Mouse (Mus musculus): Measurements from ENCODE around the gene Tssk2. TPM values are rescaled to one million over a fixed set of nuclear protein-coding genes. Genes with fewer than 3 reads are reported as not detected.

The Tssk2 gene
- total RNA-seq, 1 experiment from 2014 or later: 2.2 TPM

DNA sequence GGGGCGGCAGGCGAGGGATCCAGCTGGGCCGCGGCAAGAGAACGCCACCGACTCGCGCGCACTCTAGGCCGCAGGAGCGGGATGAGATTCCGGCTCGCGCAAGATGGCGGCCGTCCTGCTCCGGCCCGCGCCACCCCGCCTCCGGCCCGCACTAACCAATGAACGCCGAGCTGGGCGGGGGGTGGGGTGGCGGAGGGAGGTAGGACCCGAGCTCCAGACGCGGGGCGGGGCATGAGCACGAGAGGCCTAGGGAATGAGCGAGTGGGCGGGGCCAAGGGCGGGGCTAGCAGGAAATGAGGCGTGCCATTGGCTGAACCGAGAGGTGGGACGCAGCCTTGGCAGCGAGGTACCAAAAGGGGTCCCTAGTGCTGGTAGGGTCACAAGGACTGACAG lies 6.9 kb upstream of the Tssk2 start, which contains the start of gene Gm20518:
Gene Gm20518 (minus strand): TSS at position 105 of the 393 bp plus-strand sequence.
- ATAC-seq (replicated peaks; ENCODE audit: insufficient number of reproducible peaks, low FRiP score, low TSS enrichment, poor library complexity, severe bottlenecking): peak; percentile 93

GRCm38 (mm10) chr16:17892606-17893005 lies 5.8 kb upstream of the Tssk2 start:
- no peak for ATAC-seq (replicated peaks; ENCODE audit: insufficient number of reproducible peaks, low FRiP score, low TSS enrichment, poor library complexity, severe bottlenecking)

- ATAC-seq (replicated peaks; ENCODE audit: insufficient number of reproducible peaks, low FRiP score, low TSS enrichment, poor library complexity, severe bottlenecking): no peak
These were observed 4.5 kb upstream of the Tssk2 start, which contains the start of gene Tssk1 for GRCm38 (mm10) chr16:17893923-17894322. Gene Tssk1, plus strand, starts transcription at chr16:17894223.

- no peak for ATAC-seq (replicated peaks; ENCODE audit: insufficient number of reproducible peaks, low FRiP score, low TSS enrichment, poor library complexity, severe bottlenecking)
These were observed 2.3 kb upstream of the Tssk2 start for GRCm38 (mm10) chr16:17896091-17896490.

- ATAC-seq (replicated peaks; ENCODE audit: insufficient number of reproducible peaks, low FRiP score, low TSS enrichment, poor library complexity, severe bottlenecking): peak; percentile 92
These were observed 12.7 kb downstream of the Tssk2 start, which contains the start of gene Ess2 for GRCm38 (mm10) chr16:17911052-17911595. Gene Ess2, minus strand, starts transcription at chr16:17911348.

DNA sequence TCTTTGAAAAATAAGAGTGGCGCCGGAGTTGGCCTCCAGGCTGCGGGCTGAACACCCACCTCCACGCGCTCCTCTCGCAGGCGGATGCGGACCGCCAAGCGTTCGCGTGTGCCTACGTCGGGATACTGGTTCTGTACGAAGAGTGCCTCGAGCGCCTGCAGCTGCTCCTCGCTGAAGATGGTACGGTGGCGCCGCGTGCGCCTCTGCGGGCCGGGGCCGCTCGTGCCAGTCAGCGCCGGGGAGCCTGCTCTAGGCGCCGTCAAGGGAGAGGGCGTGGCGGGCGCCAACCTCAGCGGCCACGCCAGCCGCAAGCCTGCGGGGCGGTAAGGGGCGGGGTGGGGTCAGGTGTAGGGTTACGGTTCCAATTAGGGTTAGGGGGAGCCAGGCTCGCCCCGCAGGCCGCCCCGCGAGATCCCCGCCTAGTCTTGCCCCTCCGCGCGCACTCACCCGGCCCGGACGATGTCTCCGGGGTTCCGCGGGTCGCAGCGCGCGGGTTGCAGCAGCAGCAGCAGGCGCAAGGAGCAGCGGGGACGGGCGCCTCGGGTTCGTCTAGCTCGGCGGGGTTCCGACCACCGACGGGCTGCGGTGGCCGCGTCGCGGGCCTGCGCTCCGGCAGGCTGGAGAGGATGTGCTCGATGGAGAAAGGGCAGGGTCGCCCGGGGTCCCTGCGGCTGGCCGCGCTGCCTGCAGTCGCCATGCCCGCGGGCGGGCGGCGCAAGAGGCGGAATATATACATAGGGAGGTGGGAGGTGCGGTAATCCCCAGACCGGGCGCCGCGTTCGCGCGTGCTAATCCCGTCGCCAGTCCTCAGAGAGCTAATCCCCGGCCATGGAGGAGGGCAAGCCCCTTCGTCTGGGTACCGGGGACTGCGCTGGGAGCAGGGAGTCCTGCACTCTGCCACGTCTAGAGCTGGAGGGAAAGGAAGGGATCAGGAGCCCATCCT lies 16.1 kb downstream of the Tssk2 start, which contains the start of gene Gsc2:
Gene Gsc2 (minus strand): TSS at position 753 of the 943 bp plus-strand sequence.
- no peak for ATAC-seq (replicated peaks; ENCODE audit: insufficient number of reproducible peaks, low FRiP score, low TSS enrichment, poor library complexity, severe bottlenecking)

DNA sequence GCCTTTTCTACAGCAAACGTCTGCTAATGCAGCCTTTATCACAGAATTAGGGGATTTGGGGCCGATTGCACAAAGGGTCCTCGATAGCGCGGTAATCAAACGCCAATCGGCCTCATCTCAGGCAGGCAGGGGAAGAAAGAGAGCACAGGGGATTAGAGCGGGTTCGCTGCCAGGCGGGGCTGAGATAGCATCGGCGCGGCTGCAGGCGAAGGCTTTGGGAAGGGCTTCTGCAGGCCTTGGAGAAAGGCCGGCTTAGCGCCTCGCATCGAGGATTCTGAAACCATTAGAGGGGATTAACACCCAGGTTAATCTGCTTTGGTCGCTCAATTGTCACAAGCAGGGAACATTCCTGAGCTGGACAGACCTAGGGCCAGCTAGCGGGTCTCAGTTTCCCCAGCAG lies 22.1 kb downstream of the Tssk2 start:
- ATAC-seq (replicated peaks; ENCODE audit: insufficient number of reproducible peaks, low FRiP score, low TSS enrichment, poor library complexity, severe bottlenecking): no peak

DNA sequence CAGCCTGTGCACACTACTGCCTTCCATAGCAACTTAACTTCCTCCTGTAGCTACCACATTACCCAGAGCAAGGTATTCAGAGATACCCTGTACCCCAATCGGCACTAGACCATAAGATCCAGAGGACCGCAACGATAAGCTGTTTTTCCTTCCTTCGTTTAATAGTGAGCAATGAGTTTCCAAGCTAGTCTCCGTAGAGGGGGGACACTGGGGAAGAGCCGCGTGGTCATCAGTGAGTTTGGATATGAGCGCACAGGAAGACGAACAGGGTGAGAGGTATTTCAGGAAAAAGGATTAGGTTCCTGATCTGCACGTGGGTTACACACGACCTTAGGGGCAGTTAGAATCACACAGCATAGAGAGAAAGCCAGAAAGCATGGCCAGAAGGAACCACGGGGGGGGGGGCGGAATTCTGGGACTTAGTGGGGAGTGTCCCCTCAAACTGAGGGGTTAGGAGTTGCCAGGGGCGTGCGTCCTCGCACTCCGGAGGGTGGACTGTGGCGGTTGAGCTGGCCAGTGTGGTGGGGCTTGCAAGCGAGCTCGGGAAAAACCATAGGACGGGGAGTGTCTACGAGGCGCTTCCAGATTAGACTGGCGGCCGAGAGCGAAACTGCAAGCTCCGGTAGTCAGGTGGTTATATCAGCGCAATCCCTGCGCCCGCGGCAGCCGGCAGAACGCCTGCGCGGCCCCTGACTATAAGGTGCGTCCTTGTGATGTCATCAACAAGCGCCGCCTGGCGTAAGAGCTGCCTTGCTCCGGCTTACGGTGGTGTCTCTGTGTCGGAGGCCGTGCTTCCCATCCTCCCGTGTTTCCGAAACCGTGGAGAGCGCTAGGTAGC lies 23.1 kb downstream of the Tssk2 start:
- peak; percentile 89 for ATAC-seq (replicated peaks; ENCODE audit: insufficient number of reproducible peaks, low FRiP score, low TSS enrichment, poor library complexity, severe bottlenecking)

DNA sequence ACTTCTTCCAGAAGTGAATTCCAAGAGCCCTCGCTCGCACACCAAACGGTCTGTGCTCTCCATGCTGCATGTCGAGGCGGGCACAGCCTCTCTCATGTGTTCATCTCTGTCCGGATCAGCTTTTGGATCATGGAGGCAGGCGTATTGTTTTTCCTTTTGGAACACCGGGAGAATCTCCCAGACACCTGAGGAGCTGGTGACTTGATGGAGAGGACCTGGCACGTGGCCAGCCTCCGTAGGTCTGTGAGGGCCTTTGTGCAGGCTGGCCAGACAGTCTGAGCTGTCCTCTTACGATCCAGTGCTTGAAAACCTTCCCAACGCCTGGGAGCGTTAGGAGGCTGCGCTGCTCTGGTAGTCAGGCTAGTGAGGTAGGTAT lies 23.7 kb downstream of the Tssk2 start:
- peak; percentile 23; the same call in 1 of the 2 replicates for ATAC-seq (replicated peaks; ENCODE audit: insufficient number of reproducible peaks, low FRiP score, low TSS enrichment, poor library complexity, severe bottlenecking)

DNA sequence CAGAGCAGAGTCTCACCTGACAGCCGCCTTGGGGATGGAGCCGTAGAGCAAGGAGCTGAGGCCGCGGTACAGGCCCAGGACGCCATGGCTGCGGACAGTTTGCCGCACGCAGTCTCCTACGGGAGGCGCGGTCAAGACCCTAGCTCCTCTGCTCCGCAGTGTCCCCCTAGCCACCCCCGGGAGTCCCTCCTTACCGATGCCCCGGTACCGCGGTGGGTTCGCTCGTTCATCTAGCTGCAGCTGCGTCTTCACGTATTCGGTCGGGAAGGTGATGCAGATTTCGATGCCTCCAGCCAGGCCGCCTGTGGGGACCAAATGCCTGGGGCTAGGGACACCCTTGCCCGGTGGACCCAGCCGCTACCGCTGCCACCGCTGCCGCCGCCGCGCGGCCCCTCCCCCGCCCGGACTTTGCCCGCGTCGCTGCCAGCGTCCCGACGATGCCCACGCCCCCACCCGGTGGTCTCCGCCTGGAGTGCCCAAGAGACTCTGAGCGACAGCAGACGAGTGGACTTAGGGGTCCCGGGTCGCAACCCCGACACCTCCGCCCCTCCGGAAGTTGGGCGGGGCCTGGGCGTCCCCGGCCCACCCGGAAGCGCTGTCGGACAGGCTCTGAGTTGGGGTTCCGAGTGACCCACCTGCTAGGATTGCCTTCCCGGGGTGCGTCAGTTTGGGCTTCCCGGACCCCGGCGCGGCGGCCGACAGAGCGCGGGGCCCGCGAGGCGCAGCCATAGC lies 29.1 kb downstream of the Tssk2 start:
- no peak for ATAC-seq (replicated peaks; ENCODE audit: insufficient number of reproducible peaks, low FRiP score, low TSS enrichment, poor library complexity, severe bottlenecking)

DNA sequence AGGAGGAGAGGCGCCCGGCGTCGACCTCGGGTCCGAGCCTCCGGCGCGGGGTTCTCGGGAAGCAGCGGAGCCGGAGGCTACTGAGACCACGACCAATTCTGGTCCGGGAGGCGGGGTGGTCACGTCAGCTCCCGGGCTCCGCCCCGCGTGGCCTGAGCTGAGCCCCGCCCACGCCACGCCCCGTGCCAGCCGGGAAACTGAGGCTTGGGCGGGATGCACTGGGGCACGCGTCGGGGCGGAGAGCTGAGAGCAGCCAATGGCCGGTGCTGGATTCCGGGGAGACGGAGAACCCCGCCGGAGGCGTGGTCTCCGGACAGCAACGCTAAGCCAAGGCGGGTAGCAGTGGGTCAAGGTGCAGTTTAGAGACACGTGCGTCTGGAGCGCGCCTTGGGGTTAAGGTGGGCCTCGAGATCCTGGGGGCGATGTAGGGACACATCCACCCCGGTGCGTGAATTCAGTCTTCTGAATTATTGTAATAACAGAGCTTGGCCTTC lies 29.7 kb downstream of the Tssk2 start, which contains the start of gene Slc25a1:
Gene Slc25a1 (minus strand): TSS at position 133 of the 494 bp plus-strand sequence.
- ATAC-seq (replicated peaks; ENCODE audit: insufficient number of reproducible peaks, low FRiP score, low TSS enrichment, poor library complexity, severe bottlenecking): peak; percentile 21

DNA sequence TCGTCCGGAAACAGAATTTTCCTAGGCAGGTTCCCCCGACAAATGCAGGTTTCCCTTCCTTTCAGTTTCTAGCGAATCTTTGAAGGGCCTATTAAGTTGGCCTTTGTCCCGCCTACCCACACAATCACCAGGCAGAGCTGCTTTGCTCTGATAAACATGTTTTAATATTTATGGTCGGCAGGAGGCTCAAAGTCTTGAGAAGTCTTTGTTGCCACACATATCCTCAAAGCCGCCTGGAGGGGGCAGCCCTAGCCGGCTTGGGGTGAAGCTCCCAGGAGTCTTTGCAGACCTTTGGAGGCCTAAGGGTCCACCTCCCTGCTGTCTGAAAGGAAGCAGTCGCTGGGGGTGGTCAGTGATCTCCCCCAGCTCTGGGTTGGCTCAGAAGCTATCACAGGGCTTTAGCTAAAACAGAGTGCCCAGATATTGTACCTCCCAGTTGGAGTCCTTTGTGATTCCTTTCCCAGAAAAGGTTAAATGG lies 30.2 kb downstream of the Tssk2 start:
- peak; percentile 74 for ATAC-seq (replicated peaks; ENCODE audit: insufficient number of reproducible peaks, low FRiP score, low TSS enrichment, poor library complexity, severe bottlenecking)

DNA sequence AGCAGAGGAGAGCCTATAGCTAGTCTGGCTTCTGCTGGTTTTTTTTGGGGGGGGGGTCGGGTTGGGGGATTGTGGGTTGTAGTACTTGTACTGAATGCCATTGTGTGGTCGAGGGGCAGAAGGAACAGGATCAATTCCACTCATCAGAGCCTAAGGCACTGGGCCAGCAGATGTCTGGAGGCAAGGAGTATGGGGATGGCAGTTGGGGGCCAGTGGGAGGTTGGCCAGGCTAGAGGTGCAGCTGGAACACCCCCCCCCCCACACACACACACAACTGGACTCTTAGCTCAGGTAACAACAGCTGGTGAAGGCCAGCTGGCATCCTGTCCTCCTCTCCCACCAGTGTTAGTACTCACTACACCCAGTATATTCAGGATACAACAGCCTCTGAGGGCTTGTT lies 30.8 kb downstream of the Tssk2 start:
- no peak for ATAC-seq (replicated peaks; ENCODE audit: insufficient number of reproducible peaks, low FRiP score, low TSS enrichment, poor library complexity, severe bottlenecking)

DNA sequence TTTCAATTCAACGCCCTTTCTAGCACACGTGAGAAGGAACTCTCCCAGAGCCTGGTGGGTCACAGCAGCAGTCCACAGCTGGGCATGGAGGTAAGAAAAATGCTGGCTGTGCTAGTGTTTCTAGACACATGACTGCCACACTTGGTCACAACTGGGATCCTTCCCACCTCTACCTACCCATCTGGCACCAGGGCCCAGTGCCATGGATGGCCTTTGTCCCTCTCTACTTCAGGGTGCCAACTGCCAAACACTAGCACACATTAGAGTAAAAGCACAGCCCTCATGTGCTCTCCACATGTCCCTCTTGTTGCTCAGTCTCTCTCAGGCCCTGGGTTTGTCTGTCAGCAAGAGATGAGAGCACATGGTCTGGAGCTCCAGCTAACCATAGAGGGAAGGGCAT lies 31.2 kb downstream of the Tssk2 start:
- no peak for ATAC-seq (replicated peaks; ENCODE audit: insufficient number of reproducible peaks, low FRiP score, low TSS enrichment, poor library complexity, severe bottlenecking)

DNA sequence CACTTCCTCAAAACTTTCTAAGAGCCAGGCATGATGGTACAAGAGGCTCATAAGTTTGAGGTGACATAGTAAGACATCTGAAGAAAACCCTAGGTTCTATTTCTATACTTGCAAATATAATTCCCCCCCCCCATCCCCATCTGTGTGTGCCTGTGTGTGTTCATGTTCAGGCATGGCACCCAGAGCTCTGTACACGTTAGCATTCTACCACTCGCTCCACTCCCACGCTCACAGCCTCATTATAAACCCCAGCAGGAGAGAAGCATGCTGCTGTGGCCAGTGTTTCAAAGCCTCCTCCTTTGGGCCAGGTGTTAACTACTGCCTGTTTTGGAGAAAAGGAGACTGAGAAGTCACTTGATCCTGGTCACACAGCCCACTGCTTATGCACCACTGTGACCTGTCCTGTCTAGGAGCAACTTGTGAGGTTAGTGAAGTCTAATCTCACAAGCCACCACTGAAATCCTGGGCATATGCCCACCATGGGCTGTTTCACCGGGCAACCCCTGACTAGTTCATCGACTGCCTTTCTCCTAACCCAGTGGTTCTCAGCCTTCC lies 33.5 kb downstream of the Tssk2 start:
- ATAC-seq (replicated peaks; ENCODE audit: insufficient number of reproducible peaks, low FRiP score, low TSS enrichment, poor library complexity, severe bottlenecking): no peak

- no peak for ATAC-seq (replicated peaks; ENCODE audit: insufficient number of reproducible peaks, low FRiP score, low TSS enrichment, poor library complexity, severe bottlenecking)
These were observed 35.4 kb downstream of the Tssk2 start for GRCm38 (mm10) chr16:17933594-17934444.

DNA sequence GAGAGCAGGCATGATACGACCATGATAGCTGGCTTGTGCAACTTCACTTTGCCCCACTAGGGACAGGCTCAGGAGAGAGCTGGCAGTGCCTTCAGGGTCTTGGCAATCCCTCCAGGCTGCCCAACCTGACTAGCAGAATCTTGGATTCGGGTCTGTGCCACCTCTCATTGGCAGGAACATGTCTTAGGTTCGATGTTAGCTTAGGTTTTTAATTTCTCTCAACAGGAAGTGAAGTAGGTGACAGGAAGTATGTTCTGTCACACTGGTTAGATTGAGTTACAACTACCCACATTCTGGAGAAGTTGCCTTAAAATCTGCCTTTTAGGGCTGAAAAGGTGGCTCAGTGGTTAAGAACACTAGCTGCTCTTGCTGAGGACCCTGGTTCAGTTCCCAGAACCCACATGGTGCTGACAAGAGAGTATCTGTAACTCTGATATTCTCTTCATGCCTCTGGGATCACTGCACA lies 36.0 kb downstream of the Tssk2 start:
- ATAC-seq (replicated peaks; ENCODE audit: insufficient number of reproducible peaks, low FRiP score, low TSS enrichment, poor library complexity, severe bottlenecking): no peak

All from monocyte, adult 5-6 weeks (primary cell).